Mouse (Mus musculus) thymus, postnatal 14 days (tissue): ENCODE results near the gene Dnajc10.

ENCODE experiments used
- DNase-seq: peaks from one replicate; pipeline ENCODE4 v3.0.0; 2021

Dnajc10 gene

GRCm38 (mm10) chr2:80315242-80316161, at the start of gene Dnajc10:
TSS of gene Dnajc10 (plus strand) at chr2:80315466.
- DNase-seq: peak; percentile 91

- DNase-seq: peak; percentile 38
These were observed 48.4 kb upstream of the Dnajc10 start for GRCm38 (mm10) chr2:80266894-80267293.

GRCm38 (mm10) chr2:80268053-80268452, 47.2 kb upstream of the Dnajc10 start:
- no peak for DNase-seq

- DNase-seq: no peak
These were observed 43.8 kb upstream of the Dnajc10 start for GRCm38 (mm10) chr2:80271431-80271830.

GRCm38 (mm10) chr2:80273038-80273437, 42.2 kb upstream of the Dnajc10 start:
- no peak for DNase-seq

GRCm38 (mm10) chr2:80273763-80274162, 41.5 kb upstream of the Dnajc10 start:
- no peak for DNase-seq

GRCm38 (mm10) chr2:80275136-80275535, 40.1 kb upstream of the Dnajc10 start:
- DNase-seq: no peak

GRCm38 (mm10) chr2:80282214-80282613, 33.1 kb upstream of the Dnajc10 start:
- DNase-seq: no peak

GRCm38 (mm10) chr2:80286397-80286796, 28.9 kb upstream of the Dnajc10 start:
- DNase-seq: no peak

GRCm38 (mm10) chr2:80292172-80292571, 23.1 kb upstream of the Dnajc10 start, which contains the start of gene Prdx6b:
TSS of gene Prdx6b (plus strand) at chr2:80292472.
- no peak for DNase-seq

- DNase-seq: no peak
These were observed 16.9 kb upstream of the Dnajc10 start for GRCm38 (mm10) chr2:80298334-80298733.

- no peak for DNase-seq
These were observed 14.5 kb upstream of the Dnajc10 start for GRCm38 (mm10) chr2:80300806-80301205.

- DNase-seq: no peak
These were observed 11.3 kb upstream of the Dnajc10 start for GRCm38 (mm10) chr2:80303957-80304356.

GRCm38 (mm10) chr2:80307701-80308100, 7.6 kb upstream of the Dnajc10 start:
- DNase-seq: no peak

- DNase-seq: no peak
These were observed 5.5 kb upstream of the Dnajc10 start for GRCm38 (mm10) chr2:80309775-80310174.

- no peak for DNase-seq
These were observed 4.5 kb upstream of the Dnajc10 start for GRCm38 (mm10) chr2:80310772-80311171.

- no peak for DNase-seq
These were observed 3.9 kb upstream of the Dnajc10 start for GRCm38 (mm10) chr2:80311350-80311749.

GRCm38 (mm10) chr2:80314201-80314600, 1.1 kb upstream of the Dnajc10 start:
- DNase-seq: no peak

GRCm38 (mm10) chr2:80314854-80315241, 418 bp upstream of the Dnajc10 start:
- DNase-seq: no peak

GRCm38 (mm10) chr2:80322878-80323277, 7.6 kb downstream of the Dnajc10 start:
- no peak for DNase-seq

- DNase-seq: no peak
These were observed 10.5 kb downstream of the Dnajc10 start for GRCm38 (mm10) chr2:80325779-80326178.

GRCm38 (mm10) chr2:80327272-80327671, 12.0 kb downstream of the Dnajc10 start:
- DNase-seq: no peak

GRCm38 (mm10) chr2:80328961-80329653, 13.8 kb downstream of the Dnajc10 start:
- DNase-seq: no peak

- DNase-seq: no peak
These were observed 25.3 kb downstream of the Dnajc10 start for GRCm38 (mm10) chr2:80340537-80340936.
